Mouse (Mus musculus): ENCODE measurements around the gene Glipr1.

DNA sequence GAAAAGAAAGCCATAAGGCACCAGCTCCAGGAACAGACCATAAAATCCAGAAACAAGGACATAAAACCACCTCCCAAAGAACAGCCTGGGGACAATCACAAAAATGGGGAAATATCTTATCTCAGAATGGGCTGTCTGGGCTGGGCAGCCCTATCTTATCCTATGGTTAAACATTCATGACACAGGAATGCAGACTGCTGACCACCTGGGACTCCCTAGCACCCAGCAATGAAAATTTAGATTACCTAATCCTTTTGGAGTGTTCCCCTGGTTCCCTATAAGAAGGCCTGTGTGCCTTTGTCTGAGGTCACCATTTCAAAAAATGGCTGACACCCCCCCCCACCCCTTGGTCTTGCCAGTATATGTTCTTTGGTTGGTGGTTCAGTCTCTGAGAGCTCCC is 4.8 kb downstream of the Glipr1 start:
- TF ChIP-seq TAL1 (IDR thresholded peaks at IDR 0.05; ENCODE audit: low read length) (no peak), GATA1 (IDR thresholded peaks at IDR 0.05; ENCODE audit: low read length) (no peak)

Measured in erythroblast, embryonic 14.5 days (primary cell).